Mouse (Mus musculus): ENCODE measurements at regions not wholly inside any gene's neighbourhood (a gene's known extent, or its start where the extent isn't known, plus 50 kb on each side); places are given as distances from the start of the nearest gene placed in this dataset.

DNA sequence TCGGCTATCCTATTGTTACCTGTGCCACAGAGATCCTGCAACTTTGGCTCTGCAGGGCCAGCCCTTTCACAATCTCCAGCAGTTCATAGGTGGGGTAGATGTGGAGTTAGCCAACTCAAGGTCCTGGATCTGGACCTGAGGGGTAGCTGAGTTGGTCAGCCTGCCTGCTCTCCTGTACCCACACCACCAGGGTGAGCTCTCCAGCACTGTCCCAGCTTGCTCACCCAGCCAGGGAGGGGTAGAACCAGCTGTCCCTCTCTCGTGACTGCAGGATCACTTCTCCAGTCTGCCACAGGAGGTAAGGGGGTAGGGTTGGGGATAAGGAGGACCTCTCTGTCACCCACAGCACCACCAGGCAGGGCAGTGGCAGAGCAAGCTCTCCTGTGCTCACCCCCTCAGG is 104.6 kb upstream of the Arid1b start:
- DNase-seq = no peak

GRCm38 (mm10) chr17:4890131-4890530 is 104.0 kb upstream of the Arid1b start:
- no peak for DNase-seq

- no peak for DNase-seq
Measured at GRCm38 (mm10) chr17:4891576-4891975, 102.6 kb upstream of the Arid1b start.

GRCm38 (mm10) chr17:4894756-4895330 is 99.3 kb upstream of the Arid1b start:
- DNase-seq = peak; percentile 34 to 38

- no peak for DNase-seq
Measured at GRCm38 (mm10) chr17:4903129-4903528, 91.0 kb upstream of the Arid1b start.

GRCm38 (mm10) chr17:4906504-4906903 is 87.6 kb upstream of the Arid1b start:
- DNase-seq = no peak

GRCm38 (mm10) chr17:4907181-4907752 is 86.9 kb upstream of the Arid1b start:
- peak; percentile 49 to 52 for DNase-seq

DNA sequence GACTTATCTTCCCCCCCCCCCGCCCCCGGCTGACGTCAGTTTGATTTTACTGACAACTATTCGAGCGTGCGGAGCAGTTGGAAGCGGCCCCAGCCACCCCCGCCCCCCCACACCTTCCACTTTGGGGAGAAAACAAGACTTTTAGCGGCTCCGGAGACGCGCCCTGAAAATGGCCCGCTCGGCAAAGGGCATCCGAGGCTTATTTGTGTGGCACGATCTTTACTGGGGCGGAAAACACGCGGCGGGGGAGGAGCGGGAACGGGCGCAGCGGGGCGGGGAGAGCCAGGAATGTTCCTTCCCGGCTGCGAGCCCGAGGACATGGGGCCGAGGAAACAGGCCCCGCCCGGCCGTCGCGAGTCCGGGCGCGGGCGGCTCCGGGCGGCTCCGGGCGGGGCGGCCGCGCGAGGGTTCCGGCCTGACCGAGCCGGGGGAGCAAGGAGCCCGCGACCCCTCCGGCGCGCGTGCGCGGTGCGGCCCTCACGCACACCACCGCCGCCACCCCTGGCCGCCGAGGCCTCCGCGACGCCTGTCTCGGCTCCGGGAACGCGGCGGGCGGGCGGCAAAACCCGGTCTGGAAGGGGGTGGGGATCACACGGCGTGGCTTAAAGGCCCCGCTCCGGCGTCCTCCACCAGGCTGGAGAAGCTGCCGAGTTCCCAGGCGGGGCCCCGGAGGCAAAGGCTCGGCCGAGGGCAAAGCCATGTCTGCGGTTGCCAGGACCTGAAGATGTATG is 86.1 kb upstream of the Arid1b start:
- DNase-seq = peak; percentile 92 to 94

DNA sequence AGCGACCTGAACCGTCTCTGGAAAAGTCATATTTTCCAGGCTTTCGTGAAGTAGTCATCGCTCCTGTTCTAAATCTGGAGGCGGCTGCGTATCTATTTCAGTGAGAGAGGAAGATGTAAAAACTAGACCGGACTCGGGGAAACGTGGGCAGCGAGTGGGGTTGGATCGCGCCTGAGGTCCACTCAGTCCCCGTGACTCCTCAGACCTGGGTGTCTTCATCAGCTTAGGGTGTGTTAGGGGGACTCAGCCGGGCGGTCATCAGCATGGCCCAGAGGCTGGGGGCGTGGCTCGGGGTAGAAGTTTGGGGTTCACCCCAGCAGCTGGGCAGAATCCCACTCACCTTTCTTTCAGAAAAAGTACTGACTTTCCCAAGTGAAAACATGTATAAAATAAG is 85.6 kb upstream of the Arid1b start:
- peak in 1 of 2 experiments; percentile 44 for DNase-seq

DNA sequence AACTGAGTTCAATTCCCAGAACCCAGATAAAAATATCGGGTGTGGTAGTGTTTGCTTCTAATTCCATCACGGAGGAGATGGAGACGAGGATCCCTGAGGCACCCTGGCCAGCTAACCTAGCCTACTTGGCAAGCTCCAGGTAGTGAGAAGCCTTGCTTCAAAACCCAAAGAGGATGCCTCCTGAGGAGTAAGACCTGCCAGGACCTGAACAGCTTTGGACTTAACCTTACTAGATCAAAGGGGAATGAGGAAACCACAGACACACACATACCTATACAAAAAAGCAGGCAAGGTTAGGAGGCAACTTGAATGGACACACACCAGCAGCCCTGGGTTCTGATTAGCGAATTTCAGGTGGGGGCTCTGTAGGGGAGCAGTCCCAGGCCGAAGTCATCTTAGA is 84.0 kb upstream of the Arid1b start:
- no peak for DNase-seq

GRCm38 (mm10) chr17:4913001-4913400 is 81.1 kb upstream of the Arid1b start:
- DNase-seq = no peak

DNA sequence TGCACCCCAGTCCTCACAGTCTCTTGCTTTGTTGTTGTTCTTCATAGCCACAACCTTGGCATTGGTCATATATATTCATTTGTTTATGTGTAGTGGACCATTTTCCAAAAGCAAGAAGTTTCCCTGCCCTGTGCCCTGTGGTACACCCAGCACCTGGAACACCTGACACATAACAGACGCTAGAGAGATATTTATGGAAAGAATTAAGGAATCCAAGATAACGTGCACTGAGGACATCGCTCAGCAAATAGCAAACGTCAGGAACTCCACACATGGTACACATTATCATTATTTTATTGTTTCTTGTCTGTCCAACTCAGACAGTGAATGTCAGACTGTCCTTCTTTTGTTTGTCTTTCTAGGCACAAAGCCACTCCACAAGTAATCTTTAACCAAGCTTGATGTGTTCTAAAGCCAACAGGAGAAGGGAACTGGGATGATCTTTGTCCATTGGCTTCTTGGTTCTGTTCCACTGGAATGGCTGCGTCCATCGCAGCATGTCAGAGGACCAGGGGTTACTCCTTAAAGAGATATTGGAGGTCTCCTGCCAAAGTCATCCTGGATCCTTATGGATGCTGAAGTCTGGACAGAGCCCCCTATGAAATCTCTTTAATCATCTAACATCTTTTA is 74.2 kb upstream of the Arid1b start:
- peak; percentile 63 to 86 for DNase-seq

GRCm38 (mm10) chr17:4921121-4921520 is 73.0 kb upstream of the Arid1b start:
- peak; percentile 82 to 89 for DNase-seq

DNA sequence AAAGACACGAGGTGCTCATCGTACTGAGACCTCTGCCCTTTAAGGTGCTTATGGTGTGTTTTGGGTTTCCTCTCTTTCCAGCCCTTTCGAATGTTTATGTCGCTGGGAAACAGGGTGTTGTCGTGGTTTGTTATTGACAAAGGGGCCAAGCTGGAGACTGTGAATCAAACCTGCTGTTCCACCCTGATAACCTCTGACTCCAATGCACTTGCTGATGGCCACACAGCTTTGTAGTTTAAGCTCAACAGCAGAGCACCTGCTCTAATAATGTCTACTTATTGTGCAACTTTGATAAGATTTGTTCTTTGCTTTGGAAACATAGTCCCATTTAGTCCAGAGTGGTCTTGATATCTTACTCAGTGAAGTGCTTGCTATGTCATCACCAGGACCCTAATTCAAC is 65.5 kb upstream of the Arid1b start:
- no peak for DNase-seq

DNA sequence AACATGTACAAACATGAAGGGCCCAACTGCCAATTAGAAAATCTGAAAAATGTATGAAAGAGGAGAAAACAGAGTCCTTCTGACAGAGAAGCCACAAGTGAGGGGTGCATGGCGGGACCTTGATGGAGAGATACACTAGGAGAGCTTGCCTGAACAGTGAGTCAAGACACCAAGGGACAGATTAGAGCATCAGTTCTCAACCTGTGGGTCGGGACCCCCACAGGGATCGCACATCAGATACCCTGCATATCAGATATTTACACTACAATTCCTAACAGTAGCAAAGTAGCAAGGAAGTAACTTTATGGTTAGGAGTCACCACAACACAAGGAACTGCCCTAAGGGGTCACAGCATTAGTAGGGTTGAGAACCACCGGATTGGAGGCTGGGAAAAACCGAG is 58.9 kb upstream of the Arid1b start:
- no peak for DNase-seq

DNA sequence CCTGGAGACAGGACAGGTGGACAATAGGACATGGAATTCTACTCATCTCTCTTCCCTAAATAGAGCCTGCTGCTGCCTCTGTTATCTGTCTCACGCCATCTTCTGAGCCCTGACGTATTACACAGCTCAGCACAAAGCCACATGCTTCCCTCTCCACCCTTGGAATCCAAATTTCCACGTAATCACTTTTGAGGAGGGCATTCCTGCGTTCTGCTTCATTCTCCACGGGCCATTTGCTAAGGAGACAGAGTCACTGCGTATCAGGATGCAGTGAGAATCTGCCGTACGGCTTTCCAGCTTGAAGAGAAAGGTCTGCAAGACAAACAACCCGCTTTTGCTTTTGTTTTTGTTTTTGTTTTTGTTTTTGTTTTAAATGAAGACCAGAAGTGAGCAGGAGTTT is 53.5 kb upstream of the Arid1b start:
- DNase-seq = peak in 1 of 2 experiments; percentile 31

- no peak for DNase-seq
Measured at GRCm38 (mm10) chr17:4941286-4941800, 52.8 kb upstream of the Arid1b start.

DNA sequence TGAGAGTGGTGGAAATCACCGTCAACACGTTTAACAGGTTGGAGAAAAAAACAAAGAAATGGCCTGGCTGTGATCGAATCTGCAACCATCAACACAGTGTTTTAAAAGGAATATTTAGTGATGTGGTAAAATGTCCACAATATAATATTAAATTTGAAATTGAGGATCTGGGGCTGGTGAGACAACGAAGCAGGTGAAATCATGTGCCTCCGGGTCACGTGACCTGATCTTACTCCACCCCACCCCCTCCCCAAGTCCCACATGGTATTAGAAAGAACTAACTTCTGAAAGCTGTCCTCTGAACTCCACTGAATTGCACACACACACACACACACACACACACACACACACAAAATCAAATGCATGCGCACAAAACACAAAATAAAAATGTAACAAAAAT is 51.3 kb upstream of the Arid1b start:
- no peak for DNase-seq
